Mouse (Mus musculus) liver, embryonic 14.5 days (tissue): Measurements from ENCODE around the gene Arhgap22. TPM values are rescaled to one million over a fixed set of nuclear protein-coding genes. Genes with fewer than 3 reads are reported as not detected.

Experiments
- ATAC-seq: fragments of 200-750 bp; cut with Nextera tagmentation; 2 replicates; pipeline ENCODE4 v1.8.0; 2017; ENCODE audit warnings: moderate number of reproducible peaks, mild to moderate bottlenecking, moderate library complexity; ENCODE audit not compliant: insufficient read depth
- DNase-seq, 3 experiments: peaks; one replicate each; pipeline ENCODE4 v3.0.0-alpha.2; 2012 to 2013; ENCODE audit warnings: low read depth in 3 of 3, low spot score in 3 of 3
- H3K27ac ChIP-seq: fragments of 300-500 bp; sonication (generic); 2 replicates; pipeline ENCODE4 v1.5.1; 2014; ENCODE audit warnings: moderate library complexity, mild to moderate bottlenecking, control low read depth, inconsistent platforms
- H3K27me3 ChIP-seq: fragments of 300-500 bp; sonication (generic); 2 replicates; pipeline ENCODE4 v1.6.1; 2014; ENCODE audit warnings: mild to moderate bottlenecking, low read length, moderate library complexity; ENCODE audit not compliant: control insufficient read depth, insufficient read depth
- H3K36me3 ChIP-seq: fragments of 300-500 bp; sonication (generic); replicated peaks from 2 replicates; pipeline ENCODE4 v1.6.1; 2014; ENCODE audit warnings: low read depth; ENCODE audit not compliant: control insufficient read depth, insufficient read depth
- H3K4me1 ChIP-seq, 2 experiments: fragments of 200-500 bp in 1 of 2; fragments of 300-500 bp in 1 of 2; sonication (generic) in 1 of 2; replicated peaks; 2 replicates each; pipeline ENCODE4 v1.6.1; 2012 to 2014; ENCODE audit warnings: antibody characterized with exemption in 1 of 2, inconsistent platforms in 1 of 2, low read length in 1 of 2; ENCODE audit not compliant: control insufficient read depth in 2 of 2, insufficient read depth in 2 of 2
- H3K4me2 ChIP-seq: fragments of 300-500 bp; sonication (generic); 2 replicates; pipeline ENCODE4 v1.6.1; 2014; ENCODE audit warnings: low read depth, mild to moderate bottlenecking, control low read depth, moderate library complexity
- H3K4me3 ChIP-seq, 2 experiments: fragments of 200-500 bp in 1 of 2; fragments of 300-500 bp in 1 of 2; sonication (generic) in 1 of 2; 2 replicates each; pipeline ENCODE4 v1.5.1; 2012 to 2014; ENCODE audit warnings: low read depth in 2 of 2, low read length in 2 of 2, mild to moderate bottlenecking in 2 of 2, control low read depth in 1 of 2, inconsistent platforms in 1 of 2, moderate library complexity in 1 of 2; ENCODE audit not compliant: insufficient read depth in 1 of 2
- H3K9ac ChIP-seq: fragments of 300-500 bp; sonication (generic); replicated peaks from 2 replicates; pipeline ENCODE4 v1.6.1; 2014; ENCODE audit warnings: mild to moderate bottlenecking, control low read depth, moderate library complexity
- H3K9me3 ChIP-seq: fragments of 300-500 bp; sonication (generic); 2 replicates; pipeline ENCODE4 v1.6.1; 2016; ENCODE audit warnings: low read length, mixed read lengths; ENCODE audit not compliant: control insufficient read depth
- CTCF ChIP-seq: IDR thresholded peaks from 2 replicates; pipeline ENCODE4 v1.5.1; 2016; ENCODE audit warnings: antibody characterized with exemption, low read depth, control low read depth
- EP300 ChIP-seq: IDR thresholded peaks from 2 replicates; pipeline ENCODE4 v1.6.1; 2016; ENCODE audit warnings: antibody characterized with exemption, low read depth
- WGBS: fragments of 180-500 bp; shearing (Covaris S2); extraction: QIAGEN DNeasy Blood & Tissue Kit; methylation state at CpG from one replicate; pipeline ENCODE4 v1.1.7; 2014; ENCODE audit not compliant: insufficient replicate concordance; 5-methylcytosine and 5-hydroxymethylcytosine counted together
- polyA plus RNA-seq, 2 experiments: library from polyadenylated mRNA; depleted of rRNA in 1 of 2; stranded (reverse) in 1 of 2; unstranded in 1 of 2; fragments of >200 nt; fragmentation: Nextera tagmentation in 1 of 2; extraction: Ambion mirVana in 1 of 2; gene quantifications; 2 replicates each; pipeline versions ENCODE4 v1.2.1 to v1.2.3; 2012 to 2014

Arhgap22 gene
- polyA plus RNA-seq, 2 experiments: 2.0 to 2.6 TPM

GRCm38 (mm10) chr14:33374089-33374488 lies 160.3 kb downstream of the Arhgap22 start:
- WGBS: 51% methylated on average over 1 of the region's 1 CpGs
- TF ChIP-seq CTCF: no peak
- TF ChIP-seq EP300: no peak
- H3K9ac ChIP-seq: no peak overlapping the region
- peak; percentile 12; the same call in 1 of the 2 replicates for ATAC-seq
- no peak overlapping the region for H3K4me3 ChIP-seq
- no peak for DNase-seq
- H3K4me2 ChIP-seq: no peak overlapping the region
- no peaks in the 10 kb centered on the region for H3K36me3 ChIP-seq
- H3K4me1 ChIP-seq: peaks cover 0 to 5% of the 10 kb centered on the region in 2 experiments; a peak in 1 of 4 replicates
- no peak overlapping the region for H3K27ac ChIP-seq
- no peaks in the 10 kb centered on the region for H3K27me3 ChIP-seq
- no peaks in the 10 kb centered on the region for H3K9me3 ChIP-seq

DNA sequence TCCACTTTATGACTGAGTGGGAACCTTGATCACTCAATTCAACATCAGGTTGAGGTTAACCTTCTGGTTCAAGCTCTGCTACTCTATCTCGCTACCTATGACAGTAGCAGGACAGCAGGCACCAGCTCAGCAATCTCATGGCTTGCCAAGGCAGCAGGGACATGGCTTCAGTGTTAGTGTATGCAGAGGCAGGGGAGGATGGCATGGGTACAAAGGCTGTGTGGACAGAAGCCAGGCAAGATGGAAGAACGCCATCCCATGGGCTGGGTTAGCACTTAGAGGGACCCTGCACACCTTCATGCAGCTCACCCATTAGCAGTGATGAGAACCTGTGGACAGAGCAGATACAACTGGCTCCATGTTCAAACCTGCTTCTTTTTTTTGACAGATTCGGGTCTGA lies 163.4 kb downstream of the Arhgap22 start:
- no peak overlapping the region for H3K9ac ChIP-seq
- H3K4me2 ChIP-seq: no peak overlapping the region
- TF ChIP-seq CTCF (no peak), EP300 (no peak)
- no peaks in the 10 kb centered on the region for H3K36me3 ChIP-seq
- no peak overlapping the region for H3K27ac ChIP-seq
- no peak overlapping the region for H3K4me3 ChIP-seq
- ATAC-seq (no peak), DNase-seq (no peak)
- 69% methylated on average over 3 of the region's 3 CpGs for WGBS
- H3K4me1 ChIP-seq: no peaks in the 10 kb centered on the region
- no peaks in the 10 kb centered on the region for H3K9me3 ChIP-seq
- H3K27me3 ChIP-seq: no peaks in the 10 kb centered on the region

GRCm38 (mm10) chr14:33378723-33379122 lies 164.9 kb downstream of the Arhgap22 start:
- TF ChIP-seq EP300: no peak
- no peak for TF ChIP-seq CTCF
- H3K4me3 ChIP-seq: no peak overlapping the region
- H3K27me3 ChIP-seq: no peaks in the 10 kb centered on the region
- H3K36me3 ChIP-seq: no peaks in the 10 kb centered on the region
- H3K9me3 ChIP-seq: no peaks in the 10 kb centered on the region
- no peaks in the 10 kb centered on the region for H3K4me1 ChIP-seq
- no peak overlapping the region for H3K27ac ChIP-seq
- WGBS: 35% methylated on average over 5 of the region's 5 CpGs
- ATAC-seq: no peak
- no peak for DNase-seq
- no peak overlapping the region for H3K9ac ChIP-seq
- H3K4me2 ChIP-seq: no peak overlapping the region

DNA sequence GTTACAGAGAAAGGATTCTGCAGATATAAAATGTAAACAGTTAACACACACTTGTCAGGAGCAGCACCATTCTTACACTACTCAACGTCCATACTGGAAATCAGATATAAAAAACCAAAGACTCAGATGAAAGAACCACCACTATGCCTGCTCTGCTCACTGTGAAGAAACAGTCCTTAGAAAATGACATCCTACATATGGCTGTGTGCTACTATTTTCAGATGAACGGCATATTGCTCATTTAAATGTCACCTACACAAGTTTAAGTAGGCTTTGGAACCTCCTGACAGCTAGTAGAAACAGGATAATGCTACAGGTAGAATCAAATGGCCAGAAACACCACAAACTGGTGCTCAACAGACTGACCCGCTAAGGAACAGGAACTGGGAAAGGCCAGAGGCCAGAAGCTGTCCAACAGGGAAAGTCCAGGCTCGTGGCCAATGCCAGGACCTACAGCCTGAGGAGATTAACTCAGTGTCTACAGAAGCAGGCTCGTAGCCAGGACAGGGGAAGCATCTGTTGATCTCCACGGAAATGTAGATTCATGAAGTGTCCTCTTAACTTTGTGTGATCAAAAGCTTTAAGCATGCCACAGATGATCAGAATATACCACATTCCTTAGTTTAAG lies 167.1 kb downstream of the Arhgap22 start:
- no peak for TF ChIP-seq EP300
- TF ChIP-seq CTCF: no peak
- DNase-seq (no peak), ATAC-seq (no peak)
- no peaks in the 10 kb centered on the region for H3K27me3 ChIP-seq
- 74% methylated on average over 6 of the region's 6 CpGs for WGBS
- no peaks in the 10 kb centered on the region for H3K9me3 ChIP-seq
- no peak overlapping the region for H3K4me3 ChIP-seq
- H3K27ac ChIP-seq: no peak overlapping the region
- no peak overlapping the region for H3K4me2 ChIP-seq
- H3K4me1 ChIP-seq: no peaks in the 10 kb centered on the region
- H3K36me3 ChIP-seq: no peaks in the 10 kb centered on the region
- no peak overlapping the region for H3K9ac ChIP-seq

DNA sequence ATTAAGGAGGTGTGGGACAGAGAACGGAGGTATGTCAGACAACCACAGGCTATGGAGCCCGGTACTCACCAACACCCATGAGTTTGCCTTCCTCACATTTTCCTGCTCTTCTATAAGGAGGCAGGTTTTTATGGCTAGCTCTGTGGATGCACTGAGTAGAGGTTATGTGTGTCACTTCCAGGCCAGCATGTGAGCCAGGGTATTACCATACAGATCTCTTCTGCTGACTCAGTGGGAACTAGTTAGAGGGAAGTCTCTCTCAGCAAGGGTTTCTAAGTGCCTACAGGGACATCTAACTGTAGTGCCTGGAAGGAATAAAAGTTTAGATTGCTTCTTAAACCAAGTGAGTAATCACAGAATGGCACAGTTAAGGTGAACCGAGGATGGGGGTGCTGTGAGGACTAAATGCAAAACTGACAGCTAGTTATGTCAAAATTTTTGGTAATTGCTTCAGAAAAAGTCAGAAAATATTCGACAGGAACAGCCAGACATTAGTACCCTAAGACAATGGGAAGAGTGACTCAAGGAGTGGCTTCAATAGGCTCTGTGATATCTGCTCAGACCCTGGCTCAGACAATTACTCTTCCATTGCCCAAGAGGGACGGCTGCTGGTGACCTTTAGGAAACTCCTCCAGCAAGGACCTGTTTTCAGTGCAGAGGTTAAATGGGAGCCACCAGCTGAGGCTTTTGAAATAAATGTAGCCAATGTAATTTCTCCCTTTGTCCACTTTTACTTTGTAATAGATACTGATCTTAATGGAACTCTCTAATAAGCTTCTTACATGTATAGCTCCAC lies 184.4 kb downstream of the Arhgap22 start:
- DNase-seq: no peak
- no peaks in the 10 kb centered on the region; the same call in 1 of the 2 replicates for H3K36me3 ChIP-seq
- no peak overlapping the region for H3K4me2 ChIP-seq
- H3K27me3 ChIP-seq: no peaks in the 10 kb centered on the region
- H3K27ac ChIP-seq: no peak overlapping the region
- H3K9me3 ChIP-seq: no peaks in the 10 kb centered on the region
- H3K9ac ChIP-seq: no peak overlapping the region
- TF ChIP-seq EP300 (no peak), CTCF (no peak)
- no peak for ATAC-seq
- no peak overlapping the region for H3K4me3 ChIP-seq
- H3K4me1 ChIP-seq: no peaks in the 10 kb centered on the region
- 76% methylated on average over 5 of the region's 5 CpGs for WGBS
